Mouse (Mus musculus) kidney, postnatal 25 days (tissue): ENCODE data around the gene Fgd3.

Experiments used
- DNase-seq, 2 experiments: peaks; one replicate each; pipeline ENCODE4 v3.0.0; 2021; ENCODE audit warnings: mixed read lengths in 2 of 2

Fgd3 gene

DNA sequence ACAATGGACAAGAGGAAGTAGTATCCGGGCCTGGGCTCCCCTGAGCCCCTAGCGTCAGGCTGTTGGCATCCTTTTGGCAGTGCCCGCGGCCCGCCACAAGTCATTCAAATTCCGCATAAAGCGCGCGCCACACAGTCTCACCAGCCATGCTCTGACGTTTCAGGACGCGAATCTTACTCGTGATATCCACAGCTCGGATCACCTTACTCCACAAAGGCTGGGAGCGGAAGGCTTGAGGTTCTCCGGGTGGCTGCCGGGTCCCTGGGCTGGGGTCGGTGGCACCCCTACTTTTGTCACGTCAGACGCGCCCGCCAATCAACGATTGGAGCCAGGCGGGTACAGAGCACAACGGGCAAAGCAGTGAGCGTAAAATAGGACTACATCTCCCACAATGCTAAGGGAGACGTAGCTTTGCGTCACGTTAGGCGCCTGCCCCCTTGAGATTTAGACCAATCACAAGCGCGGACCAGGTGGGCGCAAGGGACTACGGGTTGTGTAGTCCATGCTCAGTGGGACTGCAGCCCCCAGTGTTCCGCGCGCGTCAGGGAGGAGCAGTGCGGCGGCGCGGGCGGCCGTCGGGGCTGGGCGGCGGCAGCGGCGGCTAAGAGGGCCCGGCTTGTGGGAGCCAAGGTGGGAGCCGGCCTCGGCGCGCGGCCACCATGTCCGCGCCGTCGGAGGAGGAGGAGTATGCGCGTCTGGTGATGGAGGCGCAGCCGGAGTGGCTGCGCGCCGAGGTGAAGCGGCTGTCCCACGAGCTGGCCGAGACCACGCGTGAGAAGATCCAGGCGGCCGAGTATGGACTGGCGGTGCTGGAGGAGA is 21.1 kb upstream of the Fgd3 start, which contains the start of gene Bicd2:
Gene Bicd2 (plus strand): TSS at position 574 of the 819 bp plus-strand sequence.
- DNase-seq: peak; percentile 96 to 99

DNA sequence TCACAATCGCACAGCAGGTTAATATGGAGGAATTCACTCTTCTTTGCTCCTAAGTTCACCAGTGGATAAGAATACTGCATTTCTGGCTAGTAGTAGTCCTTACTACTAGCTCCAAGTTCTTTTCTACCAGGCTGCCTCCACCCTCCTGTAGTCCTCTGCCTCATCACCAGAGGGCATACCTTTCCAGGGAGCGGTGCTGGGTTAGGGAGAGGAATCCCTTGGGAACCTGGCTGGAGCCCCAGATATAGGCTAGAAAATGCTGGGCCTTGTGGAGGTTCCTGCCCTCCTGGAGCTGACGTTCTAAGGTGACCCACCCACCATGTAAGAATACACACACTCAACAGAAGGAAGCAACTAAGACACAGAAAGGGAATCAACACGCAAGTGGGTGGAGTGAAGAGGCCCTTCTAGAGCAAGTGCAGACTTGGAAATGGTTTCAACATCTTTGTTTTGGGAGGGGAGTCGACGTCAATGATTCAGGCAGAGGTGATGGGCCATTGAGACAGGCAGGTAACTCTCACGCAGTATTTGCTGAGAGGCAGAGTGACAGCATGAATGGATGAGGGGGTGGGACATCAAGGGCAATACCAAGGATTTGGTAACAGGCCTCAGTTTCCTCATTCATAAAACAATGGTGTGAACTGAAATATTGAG is 18.9 kb upstream of the Fgd3 start:
- peak; percentile 69 to 72 for DNase-seq

DNA sequence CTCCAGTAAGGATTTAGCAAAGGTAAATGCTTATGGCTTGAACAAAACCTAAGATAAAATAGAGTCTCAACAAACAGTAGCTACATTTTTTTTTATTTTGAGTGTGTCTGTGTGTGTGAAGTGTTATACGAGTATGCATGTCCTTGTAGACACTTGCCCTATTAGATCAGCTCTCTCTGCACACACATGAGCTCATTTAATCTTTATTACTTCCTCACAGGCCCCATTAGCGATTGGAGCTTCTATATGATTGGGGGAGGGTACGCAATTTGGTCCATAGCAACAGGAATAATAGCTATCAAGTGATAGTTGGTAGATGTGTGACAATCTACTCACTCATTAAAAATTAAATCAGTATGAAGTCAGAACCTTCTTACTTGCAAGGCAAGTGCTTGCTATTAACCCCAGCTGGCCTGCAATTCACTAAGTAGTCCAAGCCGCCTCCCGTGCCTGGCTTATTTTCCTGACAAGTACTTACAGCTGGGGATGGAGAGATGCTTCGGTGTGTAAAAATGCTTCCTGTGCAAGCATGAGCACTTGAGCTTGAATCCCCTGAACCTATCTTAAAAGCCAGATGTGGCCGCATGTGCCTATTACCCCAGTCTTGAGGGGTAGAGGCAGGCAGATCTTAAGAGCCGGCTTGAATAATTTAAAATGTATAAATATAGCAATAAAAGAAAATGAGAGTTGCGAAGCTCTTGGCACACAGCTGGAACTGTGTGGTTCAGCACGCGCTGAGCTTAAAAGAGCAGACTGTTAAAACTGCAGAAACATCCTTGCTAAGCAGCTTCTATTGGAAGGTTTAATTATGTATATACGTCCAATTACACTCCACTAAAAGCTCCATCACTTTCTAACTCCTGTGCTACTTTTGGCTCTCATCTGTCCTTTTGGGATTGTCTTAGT is 15.2 kb upstream of the Fgd3 start:
- DNase-seq: no peak

DNA sequence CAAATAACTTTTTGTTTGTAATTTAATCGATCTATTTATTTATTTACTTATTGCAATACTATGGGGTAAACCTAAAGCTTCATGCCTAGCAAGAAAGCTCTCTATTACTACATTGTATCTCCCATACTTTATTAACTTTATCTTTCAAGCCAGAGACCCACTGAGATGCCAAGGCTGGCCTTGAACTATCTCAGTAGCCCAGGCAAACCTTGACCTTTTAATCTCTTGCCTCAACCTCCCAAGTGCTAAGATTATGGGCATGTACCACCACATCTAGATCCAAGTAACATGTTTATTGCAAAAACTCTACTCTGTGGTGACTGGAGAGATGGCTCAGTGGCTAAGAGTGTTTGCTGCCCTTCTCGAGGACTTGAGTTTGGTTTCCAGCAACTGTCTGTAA is 13.1 kb upstream of the Fgd3 start:
- DNase-seq: no peak

DNA sequence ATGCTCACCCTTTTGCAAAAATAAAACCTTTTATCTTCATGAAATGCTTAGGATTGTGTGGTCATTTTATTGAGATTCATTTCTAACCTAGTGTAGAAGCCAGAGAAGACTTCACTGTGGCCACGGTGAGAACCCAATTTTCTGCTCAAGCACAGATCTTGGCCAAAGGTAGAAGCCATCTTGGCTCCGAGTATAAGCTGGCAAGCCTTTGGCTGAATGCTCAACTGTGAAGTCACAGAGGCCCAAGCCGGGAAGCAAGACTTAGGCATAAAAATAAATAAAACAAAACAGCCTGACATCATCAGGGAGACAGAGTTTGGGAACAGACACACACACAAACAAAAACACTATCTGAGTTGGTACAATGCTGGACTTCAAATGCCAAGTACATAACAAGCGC is 8.0 kb upstream of the Fgd3 start:
- no peak for DNase-seq

DNA sequence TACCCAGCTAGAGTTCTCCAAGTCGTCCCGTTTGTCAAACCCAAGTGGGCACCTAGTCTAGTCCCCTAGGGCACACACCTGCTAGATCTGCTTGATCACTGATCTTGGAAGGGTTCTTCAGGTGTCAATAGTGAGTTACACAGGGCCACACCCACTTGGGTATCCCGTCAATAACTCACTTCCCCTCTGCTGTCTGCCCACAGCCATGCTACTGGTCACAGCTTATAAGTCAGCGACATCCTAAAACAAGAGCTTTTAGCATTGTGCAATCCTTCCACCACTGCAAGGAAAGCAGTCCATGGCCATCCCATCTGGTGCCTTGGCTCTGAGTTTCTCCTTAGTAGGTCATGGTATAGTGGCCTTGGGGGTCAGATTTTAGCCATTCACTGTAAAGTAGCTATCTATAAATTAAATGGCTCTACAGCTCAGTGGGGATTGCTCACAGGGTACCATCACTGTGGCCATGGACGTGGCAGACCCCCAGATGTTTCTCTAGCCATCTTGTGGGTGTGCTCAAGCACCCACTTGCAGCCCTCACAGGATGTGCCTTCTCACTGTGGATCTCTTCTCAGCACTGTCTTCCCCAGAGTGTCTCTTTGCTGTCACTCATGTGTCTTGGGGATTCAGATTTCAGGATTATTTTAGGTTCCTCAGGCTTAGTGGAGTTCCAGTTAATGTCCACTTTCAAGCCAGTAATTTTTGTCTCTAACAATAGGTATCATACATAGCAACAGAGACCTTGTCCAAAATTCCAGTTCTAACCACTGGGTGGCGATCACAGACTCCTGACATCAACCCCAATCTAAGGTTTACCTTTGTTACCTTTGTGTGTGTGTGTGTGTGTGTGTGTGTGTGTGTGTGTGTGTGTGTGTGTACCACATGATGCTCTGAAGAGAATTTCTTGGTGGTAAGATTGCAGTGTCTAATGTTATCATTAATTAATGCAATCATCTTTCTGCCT is 6.4 kb upstream of the Fgd3 start:
- DNase-seq: peak; percentile 55 to 80

DNA sequence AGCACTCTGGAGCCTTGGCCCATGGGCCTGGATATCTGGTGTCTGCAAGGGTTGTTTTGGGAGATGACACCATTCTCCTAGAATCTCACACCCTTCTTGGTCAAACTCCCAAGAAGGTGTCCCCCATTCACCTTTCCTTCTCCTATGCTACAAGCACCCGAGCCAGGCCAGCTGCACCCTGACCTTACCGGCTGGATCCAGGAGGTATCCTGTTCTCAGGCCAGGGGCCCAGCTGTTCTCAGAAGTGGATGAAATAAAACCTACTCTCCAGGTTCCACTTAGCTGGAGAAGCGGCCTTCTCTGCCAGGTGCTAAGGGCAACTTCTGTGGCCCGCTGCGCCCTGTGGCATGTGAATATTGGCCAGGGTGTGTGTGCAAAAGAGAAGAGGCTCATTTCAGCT is 4.8 kb upstream of the Fgd3 start:
- peak; percentile 53 to 75 for DNase-seq

DNA sequence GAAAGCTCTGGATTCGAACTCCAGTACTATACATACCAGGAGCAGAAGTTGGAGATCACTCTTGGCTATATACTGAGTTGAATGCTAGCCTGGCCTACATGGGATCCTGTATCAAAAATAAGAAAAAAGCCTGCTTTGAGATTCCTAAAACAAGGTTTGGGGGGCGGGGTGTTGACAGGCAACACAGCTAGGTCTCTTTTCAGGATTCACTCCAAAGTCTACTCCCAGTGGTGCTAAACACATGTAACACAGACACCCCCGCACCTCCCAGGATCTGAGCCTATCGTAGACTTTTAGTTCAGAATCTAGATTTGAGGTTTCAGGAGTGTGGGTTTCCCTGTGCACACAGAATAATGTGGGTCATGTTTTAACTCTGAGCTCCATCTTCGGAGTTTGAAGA is 2.6 kb upstream of the Fgd3 start:
- no peak for DNase-seq

DNA sequence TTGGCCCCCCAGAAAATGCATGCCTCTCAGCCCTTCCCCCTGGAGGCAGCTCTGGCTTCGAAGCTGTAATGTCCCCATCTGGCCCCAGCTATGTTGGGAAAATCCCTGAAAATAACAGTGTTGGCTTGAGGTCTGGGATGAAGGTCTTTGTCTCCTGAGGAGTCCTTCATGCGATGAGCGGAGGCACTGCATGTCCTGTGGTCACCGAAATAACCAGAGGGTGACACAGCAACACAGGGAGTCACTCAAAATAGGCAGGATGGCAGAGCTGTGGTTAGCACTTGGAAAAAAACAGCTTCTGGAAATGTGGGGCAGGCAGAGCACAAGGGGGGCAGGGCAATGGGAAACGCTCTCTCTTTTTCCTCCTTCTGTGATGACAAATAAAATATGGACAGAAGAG is 2.1 kb upstream of the Fgd3 start:
- no peak for DNase-seq

DNA sequence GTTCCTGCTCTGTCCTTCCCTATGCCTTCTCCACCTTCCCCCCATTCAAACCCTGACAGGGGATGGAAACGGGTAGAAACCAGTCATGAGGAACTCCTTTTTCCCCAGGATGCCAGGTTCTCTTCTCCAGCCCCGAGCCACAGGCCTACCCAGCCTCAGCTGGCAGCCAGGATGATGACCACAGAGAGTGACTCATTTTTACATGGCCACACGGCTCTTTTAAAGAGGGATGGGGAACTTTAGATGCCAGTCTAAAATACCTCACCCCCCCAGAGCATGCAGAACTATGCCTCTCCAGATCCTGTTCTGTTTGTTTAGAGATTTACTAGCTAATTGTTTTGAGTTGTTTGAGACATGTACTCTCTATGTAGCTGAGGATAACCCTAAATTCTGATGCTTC is 1.3 kb upstream of the Fgd3 start:
- DNase-seq: no peak

DNA sequence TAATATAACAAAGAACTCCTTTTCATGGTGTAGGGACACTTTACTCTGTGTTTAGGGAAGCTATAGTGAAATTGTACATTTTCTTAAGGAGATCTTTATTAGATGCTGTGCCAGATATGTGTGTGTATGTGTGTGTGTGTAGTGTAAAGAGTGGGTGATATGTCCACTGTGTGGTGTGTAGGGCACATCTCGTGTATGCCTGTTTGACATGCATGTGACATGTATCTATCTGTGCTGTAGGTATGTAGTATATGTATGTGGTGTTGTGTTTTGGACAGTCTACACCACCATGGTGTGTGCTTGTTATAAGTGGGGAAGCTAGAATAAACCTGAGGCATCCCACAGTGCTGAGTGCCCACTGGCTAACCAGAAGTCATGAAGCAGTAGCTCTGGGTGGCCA is 403 bp upstream of the Fgd3 start:
- no peak for DNase-seq

DNA sequence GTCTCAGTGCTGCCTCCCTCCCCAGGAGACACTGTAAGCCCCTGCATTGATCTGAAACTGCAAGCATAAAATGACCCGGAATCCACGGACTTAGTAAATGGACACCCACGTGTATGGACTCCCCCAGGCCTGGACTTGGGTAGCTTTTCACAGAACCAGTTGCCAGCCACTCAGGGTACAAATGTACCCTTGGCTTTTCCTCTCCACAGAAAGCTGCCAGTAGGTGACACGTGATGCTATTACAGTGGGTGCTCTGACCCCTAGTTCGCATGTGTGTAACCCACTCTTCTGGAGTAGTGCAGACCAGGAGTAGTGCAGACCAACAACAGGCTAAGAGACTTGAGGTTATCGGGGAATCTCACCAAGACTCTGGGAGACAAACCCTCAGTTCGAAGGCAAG is 2.2 kb downstream of the Fgd3 start:
- DNase-seq: no peak

DNA sequence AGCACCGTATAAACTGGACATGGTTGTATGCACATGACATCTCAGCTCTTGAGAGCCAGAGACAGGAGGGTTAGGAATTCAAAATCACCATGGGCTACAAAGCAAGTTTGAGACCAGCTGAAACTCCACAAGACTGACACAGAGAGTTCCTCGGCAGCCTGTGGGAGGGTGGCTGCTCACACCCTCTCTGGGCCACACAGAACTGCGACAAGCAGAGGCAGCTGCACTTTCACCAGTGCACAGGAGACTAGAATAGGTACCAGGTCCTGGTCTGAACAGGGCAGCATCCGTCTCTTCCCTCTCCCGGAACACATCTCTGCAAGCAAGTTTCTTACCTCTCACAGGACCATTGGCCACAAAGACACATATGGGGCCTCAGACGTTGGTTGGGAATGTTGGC is 2.6 kb downstream of the Fgd3 start:
- no peak for DNase-seq

DNA sequence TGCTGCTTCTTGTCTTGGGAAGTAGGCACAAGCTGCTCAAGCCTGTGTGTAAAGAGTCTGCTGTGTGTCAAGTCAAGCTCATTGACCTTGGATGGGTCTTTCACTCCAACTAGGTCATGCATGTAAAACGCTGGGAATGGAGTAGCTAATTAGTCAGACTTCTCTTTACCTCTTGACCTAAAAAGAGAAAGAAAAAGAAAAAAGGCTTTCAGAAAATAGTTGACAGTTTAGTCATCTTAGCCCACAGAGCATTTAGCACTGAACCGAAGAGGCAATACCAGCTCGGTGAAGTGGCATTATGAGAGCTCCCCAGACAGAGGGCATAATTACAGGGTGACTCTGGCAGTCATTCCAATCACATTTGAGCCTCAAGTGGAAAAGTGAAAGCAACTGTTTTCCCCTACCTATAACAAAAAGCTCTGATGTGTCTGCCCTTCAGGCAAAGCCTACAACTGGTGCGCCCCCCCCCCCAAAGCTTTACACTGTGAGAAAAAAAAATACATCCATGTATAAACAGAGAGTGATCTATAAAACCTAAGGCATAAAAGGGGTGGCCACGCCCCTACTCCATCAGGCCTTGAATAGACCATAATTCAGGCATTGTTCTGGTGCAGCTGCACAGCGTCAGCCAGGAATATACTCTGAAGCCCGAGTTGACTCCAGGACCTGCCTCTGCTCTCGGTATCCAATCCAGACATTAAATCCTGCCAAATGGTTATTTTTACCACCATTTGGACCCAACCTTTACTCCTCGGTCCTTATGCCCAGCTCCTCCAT is 3.5 kb downstream of the Fgd3 start:
- no peak for DNase-seq

DNA sequence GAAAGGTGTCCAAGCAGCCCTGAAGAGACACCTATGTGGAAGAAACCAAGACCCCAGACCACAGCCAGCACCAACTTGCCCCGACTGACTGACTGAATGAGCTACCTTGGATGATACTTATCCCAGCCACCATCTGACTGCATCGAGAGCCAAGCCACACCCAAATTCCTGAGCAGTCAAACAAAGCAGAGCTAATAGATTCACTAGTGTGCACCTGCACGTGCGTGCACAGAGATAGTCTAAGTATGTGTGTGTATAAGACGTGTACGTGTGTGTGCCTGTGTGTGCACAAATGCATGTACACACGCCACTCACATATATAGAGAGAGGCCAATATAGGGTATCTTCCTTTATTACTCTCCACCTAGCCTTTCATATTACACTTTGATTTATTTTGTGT is 8.5 kb downstream of the Fgd3 start:
- no peak for DNase-seq

DNA sequence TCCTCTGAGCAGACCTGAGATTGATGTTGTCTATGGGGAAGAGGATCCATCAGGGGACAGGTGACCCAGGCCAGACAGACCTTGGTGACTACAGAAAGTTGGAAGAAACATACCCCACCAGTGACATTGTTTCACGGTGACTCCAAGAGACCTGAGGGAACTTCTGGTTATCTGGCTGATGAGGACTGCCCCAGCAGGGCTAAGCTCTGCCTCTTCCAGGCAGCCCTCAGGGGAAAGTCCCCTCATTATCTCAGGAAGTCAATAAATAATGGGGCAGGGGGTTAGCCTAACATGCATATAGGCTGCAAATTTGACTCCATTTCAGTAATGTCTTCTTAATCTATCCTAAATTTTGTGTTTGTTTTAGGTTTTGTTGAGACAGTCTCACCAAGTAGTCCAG is 10.6 kb downstream of the Fgd3 start:
- DNase-seq: no peak

DNA sequence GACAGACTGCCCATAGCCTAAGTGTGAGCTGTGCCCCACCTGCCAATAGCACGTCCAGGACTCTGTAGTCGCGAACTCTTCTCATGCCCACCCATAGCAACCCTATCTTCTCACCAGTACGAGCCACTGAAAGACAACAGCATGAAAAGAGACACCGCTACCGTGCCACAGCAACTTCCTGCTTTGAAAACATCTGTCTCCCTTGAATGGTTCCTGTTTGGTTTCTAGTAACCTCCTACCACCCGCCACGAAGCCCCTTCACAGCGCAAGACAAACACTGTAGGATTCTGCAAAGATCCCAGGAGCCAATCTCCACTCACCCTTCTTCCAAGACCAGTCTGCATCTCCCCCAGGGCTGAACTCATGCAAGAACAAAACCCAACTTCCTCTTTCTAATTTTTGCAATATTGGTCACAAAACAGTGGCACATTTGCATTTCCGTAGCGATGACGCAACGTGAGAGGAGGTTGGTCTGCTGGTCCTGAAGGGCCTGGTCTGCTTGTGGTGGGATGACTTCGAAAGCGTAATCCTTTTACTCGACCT is 11.2 kb downstream of the Fgd3 start:
- no peak for DNase-seq

DNA sequence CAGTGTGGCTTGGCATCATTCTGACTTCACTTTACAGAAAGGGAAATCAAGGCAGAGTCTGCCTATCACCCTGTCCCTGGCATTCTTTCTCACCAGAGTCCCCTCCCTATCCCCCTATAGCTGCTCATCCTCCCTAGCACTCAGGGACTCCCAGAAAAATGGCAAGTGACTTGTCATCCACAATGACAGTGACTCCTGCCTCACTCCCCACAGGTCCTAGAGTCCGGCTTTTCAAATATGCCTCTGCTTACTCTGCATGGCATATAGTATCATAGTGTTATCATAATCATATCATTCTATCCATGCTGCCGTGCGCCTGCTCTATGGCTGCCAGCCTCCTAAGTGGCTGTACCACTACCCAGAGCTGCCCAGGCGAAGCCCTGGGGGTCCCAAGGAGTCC is 11.9 kb downstream of the Fgd3 start:
- no peak for DNase-seq

DNA sequence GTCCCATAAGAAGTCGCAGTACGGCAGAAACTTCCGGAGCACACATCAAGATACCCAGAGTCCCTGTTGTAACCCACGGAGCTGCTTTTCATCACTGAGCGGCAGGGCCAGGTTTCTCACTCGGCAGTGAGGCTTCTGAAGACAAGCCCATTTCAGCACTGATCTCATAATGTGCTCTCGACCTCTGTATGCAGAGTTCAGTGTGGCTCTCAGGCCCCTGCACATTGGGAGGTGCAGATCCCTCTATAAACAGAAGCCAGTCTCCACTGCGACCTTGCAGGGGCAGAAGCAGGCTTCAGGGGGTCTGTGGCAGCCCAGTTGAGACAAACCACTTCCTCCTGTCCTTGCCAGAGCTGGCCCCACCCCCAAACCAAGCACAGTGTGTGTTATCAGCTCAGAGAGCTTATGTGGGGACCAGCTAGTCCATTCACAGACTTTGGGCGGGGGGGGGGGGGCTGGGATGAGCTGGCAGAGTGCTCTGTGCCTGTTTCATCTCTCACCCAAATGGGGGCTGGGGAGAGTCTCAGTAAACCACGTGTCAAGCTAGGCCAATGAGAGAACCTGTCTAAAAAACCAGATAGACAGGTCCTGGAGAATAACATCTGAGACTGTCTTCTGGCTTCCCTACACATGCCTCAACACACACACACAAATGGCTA is 12.7 kb downstream of the Fgd3 start:
- peak; percentile 13 to 48 for DNase-seq

DNA sequence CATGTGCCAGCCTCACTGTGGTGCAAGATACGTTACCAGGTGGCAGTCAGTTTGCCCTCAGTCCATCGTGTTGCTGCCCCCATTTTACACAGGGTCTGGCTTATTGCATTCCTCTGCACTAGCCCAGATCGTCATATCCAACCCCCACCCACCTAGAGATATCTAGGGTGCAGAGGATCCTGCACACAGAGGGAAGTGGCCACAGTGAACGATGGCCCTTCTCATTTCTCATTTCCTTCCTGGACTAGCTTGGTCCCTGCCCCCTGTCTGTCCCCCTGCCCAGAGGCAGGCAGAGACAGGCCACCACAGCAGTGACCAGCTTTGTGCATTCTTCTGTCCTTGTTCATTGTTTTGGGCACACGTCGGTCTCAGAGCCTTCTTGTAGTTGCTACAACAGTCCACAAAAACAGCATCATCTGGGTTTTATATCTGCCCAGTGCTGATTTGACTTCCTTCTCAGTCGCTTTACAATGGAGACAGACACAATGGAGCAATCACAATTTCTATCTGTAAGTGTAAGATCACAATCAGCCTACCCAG is 13.3 kb downstream of the Fgd3 start:
- DNase-seq: no peak
